Mouse (Mus musculus): ENCODE measurements around the gene Ms4a6c. TPM values are rescaled to one million over a fixed set of nuclear protein-coding genes. Genes with fewer than 3 reads are reported as not detected.
"Not testable (repeated sequence)": the region's sequence is repeated elsewhere in the genome, so short reads cannot be mapped to it uniquely, and the experiment has no call there.

Ms4a6c gene
- 11.6 and 12.2 TPM in 2 replicates for polyA plus RNA-seq (2015; fragmentation: Nextera tagmentation; extraction: Ambion mirVana)

GRCm38 (mm10) chr19:11469215-11469614, at the start of gene Ms4a6c:
Gene Ms4a6c (plus strand): TSS chr19:11469366.
- not testable (repeated sequence) for H3K4me3 ChIP-seq (replicated peaks); H3K9ac ChIP-seq; H3K27me3 ChIP-seq (replicated peaks); H3K27ac ChIP-seq; H3K9me3 ChIP-seq; ATAC-seq (ENCODE audit: insufficient read depth, low FRiP score, low read depth); H3K4me1 ChIP-seq; H3K36me3 ChIP-seq; H3K4me2 ChIP-seq
- WGBS: 75% methylated on average over 4 of the region's 4 CpGs

GRCm38 (mm10) chr19:11431209-11431608, 38.0 kb upstream of the Ms4a6c start:
- H3K27me3 ChIP-seq (replicated peaks); H3K4me1 ChIP-seq; H3K4me2 ChIP-seq; H3K4me3 ChIP-seq (replicated peaks); H3K27ac ChIP-seq; ATAC-seq (ENCODE audit: insufficient read depth, low FRiP score, low read depth); H3K9me3 ChIP-seq; H3K9ac ChIP-seq; H3K36me3 ChIP-seq: not testable (repeated sequence)
- 79% methylated on average over 1 of the region's 1 CpGs for WGBS

GRCm38 (mm10) chr19:11435058-11435834, 33.9 kb upstream of the Ms4a6c start:
- 81% methylated on average over 4 of the region's 4 CpGs for WGBS
- ATAC-seq (ENCODE audit: insufficient read depth, low FRiP score, low read depth): no peak
- no peak overlapping the region for H3K4me3 ChIP-seq (replicated peaks)

GRCm38 (mm10) chr19:11443338-11443737, 25.8 kb upstream of the Ms4a6c start, which contains the start of gene Ms4a4b:
Gene Ms4a4b (plus strand): TSS chr19:11443553.
- Histone ChIP-seq H3K9me3 (no peaks in the 10 kb centered on the region), H3K4me1 (no peaks in the 10 kb centered on the region), H3K27ac (no peak within 1 kb of the TSS), H3K4me3 (replicated peaks) (no peak within 1 kb of the TSS), H3K4me2 (no peak within 1 kb of the TSS), H3K36me3 (no peaks in the 10 kb centered on the region), H3K9ac (no peak within 1 kb of the TSS), H3K27me3 (replicated peaks) (no peaks in the 10 kb centered on the region)
- no peak for ATAC-seq (ENCODE audit: insufficient read depth, low FRiP score, low read depth)

More at GRCm38 (mm10) chr19:11435058-11435834, 33.9 kb upstream of the Ms4a6c start:
- Histone ChIP-seq H3K36me3 (no peaks in the 10 kb centered on the region), H3K4me2 (no peak overlapping the region), H3K27me3 (replicated peaks) (no peaks in the 10 kb centered on the region), H3K4me1 (no peaks in the 10 kb centered on the region), H3K27ac (no peak overlapping the region), H3K9ac (no peak overlapping the region), H3K9me3 (no peaks in the 10 kb centered on the region)

- no peak overlapping the region for H3K9ac ChIP-seq
- H3K36me3 ChIP-seq: no peaks in the 10 kb centered on the region
- no peak overlapping the region for H3K4me2 ChIP-seq
- no peaks in the 10 kb centered on the region for H3K9me3 ChIP-seq
- H3K27me3 ChIP-seq (replicated peaks): no peaks in the 10 kb centered on the region
- 76% methylated on average over 5 of the region's 5 CpGs for WGBS
- H3K4me3 ChIP-seq (replicated peaks): no peak overlapping the region
- no peak for ATAC-seq (ENCODE audit: insufficient read depth, low FRiP score, low read depth)
- no peak overlapping the region for H3K27ac ChIP-seq
- no peaks in the 10 kb centered on the region for H3K4me1 ChIP-seq
Measured at GRCm38 (mm10) chr19:11443964-11444363, 25.2 kb upstream of the Ms4a6c start.

- ATAC-seq (ENCODE audit: insufficient read depth, low FRiP score, low read depth): no peak
- H3K4me1 ChIP-seq: no peaks in the 10 kb centered on the region
- H3K9me3 ChIP-seq: no peaks in the 10 kb centered on the region
- H3K4me2 ChIP-seq: no peak overlapping the region
- H3K9ac ChIP-seq: no peak overlapping the region
- no peaks in the 10 kb centered on the region for H3K36me3 ChIP-seq
- H3K27ac ChIP-seq: no peak overlapping the region
- H3K4me3 ChIP-seq (replicated peaks): no peak overlapping the region
- H3K27me3 ChIP-seq (replicated peaks): no peaks in the 10 kb centered on the region
- WGBS: 82% methylated on average over 2 of the region's 2 CpGs
Measured at GRCm38 (mm10) chr19:11447238-11447637, 21.9 kb upstream of the Ms4a6c start.

- not testable (repeated sequence) for H3K27me3 ChIP-seq (replicated peaks); H3K4me2 ChIP-seq; H3K36me3 ChIP-seq; H3K4me3 ChIP-seq (replicated peaks); H3K27ac ChIP-seq; ATAC-seq (ENCODE audit: insufficient read depth, low FRiP score, low read depth); H3K4me1 ChIP-seq; H3K9me3 ChIP-seq; H3K9ac ChIP-seq
- 73% methylated on average over 4 of the region's 4 CpGs for WGBS
Measured at GRCm38 (mm10) chr19:11459041-11459440, 10.1 kb upstream of the Ms4a6c start.

GRCm38 (mm10) chr19:11464795-11465194, 4.4 kb upstream of the Ms4a6c start:
- H3K36me3 ChIP-seq; H3K9ac ChIP-seq; H3K27ac ChIP-seq; H3K4me1 ChIP-seq; H3K9me3 ChIP-seq; H3K4me3 ChIP-seq (replicated peaks); H3K4me2 ChIP-seq; ATAC-seq (ENCODE audit: insufficient read depth, low FRiP score, low read depth); H3K27me3 ChIP-seq (replicated peaks): not testable (repeated sequence)
- WGBS: 31% methylated on average over 1 of the region's 1 CpGs

GRCm38 (mm10) chr19:11466471-11466870, 2.7 kb upstream of the Ms4a6c start:
- 42% methylated on average over 5 of the region's 5 CpGs for WGBS
- no peak for ATAC-seq (ENCODE audit: insufficient read depth, low FRiP score, low read depth)
- no peak overlapping the region for H3K27ac ChIP-seq

GRCm38 (mm10) chr19:11468361-11468760, 805 bp upstream of the Ms4a6c start:
- H3K9me3 ChIP-seq; H3K9ac ChIP-seq; H3K36me3 ChIP-seq; H3K4me2 ChIP-seq; ATAC-seq (ENCODE audit: insufficient read depth, low FRiP score, low read depth); H3K27me3 ChIP-seq (replicated peaks); H3K4me3 ChIP-seq (replicated peaks); H3K27ac ChIP-seq; H3K4me1 ChIP-seq: not testable (repeated sequence)
- 62% methylated on average over 1 of the region's 1 CpGs for WGBS

More at GRCm38 (mm10) chr19:11466471-11466870, 2.7 kb upstream of the Ms4a6c start:
- no peak overlapping the region for H3K9ac ChIP-seq
- no peak overlapping the region for H3K4me2 ChIP-seq
- H3K4me3 ChIP-seq (replicated peaks): no peak overlapping the region
- H3K27me3 ChIP-seq (replicated peaks): no peaks in the 10 kb centered on the region
- H3K36me3 ChIP-seq: no peaks in the 10 kb centered on the region
- no peaks in the 10 kb centered on the region for H3K9me3 ChIP-seq
- no peaks in the 10 kb centered on the region for H3K4me1 ChIP-seq

GRCm38 (mm10) chr19:11479714-11480113, 10.5 kb downstream of the Ms4a6c start:
- 87% methylated on average over 2 of the region's 2 CpGs for WGBS

GRCm38 (mm10) chr19:11482684-11483083, 13.5 kb downstream of the Ms4a6c start:
- WGBS: 80% methylated on average over 2 of the region's 2 CpGs
- Histone ChIP-seq H3K4me3 (replicated peaks) (no peak overlapping the region), H3K4me1 (no peaks in the 10 kb centered on the region), H3K27ac (no peak overlapping the region), H3K27me3 (replicated peaks) (no peaks in the 10 kb centered on the region), H3K9ac (no peak overlapping the region), H3K36me3 (no peaks in the 10 kb centered on the region), H3K4me2 (no peak overlapping the region), H3K9me3 (no peaks in the 10 kb centered on the region)
- no peak for ATAC-seq (ENCODE audit: insufficient read depth, low FRiP score, low read depth)

More at GRCm38 (mm10) chr19:11479714-11480113, 10.5 kb downstream of the Ms4a6c start:
- Histone ChIP-seq H3K27ac (no peak overlapping the region), H3K9me3 (no peaks in the 10 kb centered on the region), H3K4me2 (no peak overlapping the region), H3K4me1 (no peaks in the 10 kb centered on the region), H3K36me3 (no peaks in the 10 kb centered on the region), H3K27me3 (replicated peaks) (no peaks in the 10 kb centered on the region), H3K4me3 (replicated peaks) (no peak overlapping the region), H3K9ac (no peak overlapping the region)
- ATAC-seq (ENCODE audit: insufficient read depth, low FRiP score, low read depth): no peak

All from stomach, embryonic 15.5 days (tissue).